Mouse (Mus musculus): ENCODE data around the gene Tpm4.

Gene Tpm4

GRCm38 (mm10) chr8:72143256-72143824 is 8.6 kb downstream of the Tpm4 start:
- DNase-seq (ENCODE audit: low spot score in 2 of 2): no peak

GRCm38 (mm10) chr8:72144345-72144975 is 9.7 kb downstream of the Tpm4 start:
- DNase-seq (ENCODE audit: low spot score in 2 of 2): no peak

DNA sequence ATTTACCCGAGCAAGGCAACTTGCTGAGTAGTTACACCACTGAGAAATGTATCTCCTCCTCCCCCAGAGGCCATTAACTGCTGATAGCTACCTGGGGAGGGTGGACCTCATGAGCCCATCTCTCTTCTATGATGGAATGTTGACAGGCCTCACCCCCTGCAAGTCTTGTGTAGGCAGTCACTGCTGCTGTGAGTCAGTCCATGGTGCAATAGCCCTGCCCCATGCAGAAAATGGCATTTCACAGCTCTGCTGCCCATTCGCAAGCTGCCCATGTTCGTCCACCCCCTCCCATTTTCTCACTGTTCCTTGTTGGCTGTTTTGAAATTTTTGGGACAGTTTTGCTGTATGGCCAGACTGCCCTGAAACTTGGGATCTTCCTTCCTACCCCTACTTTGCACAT is 10.7 kb downstream of the Tpm4 start:
- DNase-seq (ENCODE audit: low spot score in 2 of 2): no peak

DNA sequence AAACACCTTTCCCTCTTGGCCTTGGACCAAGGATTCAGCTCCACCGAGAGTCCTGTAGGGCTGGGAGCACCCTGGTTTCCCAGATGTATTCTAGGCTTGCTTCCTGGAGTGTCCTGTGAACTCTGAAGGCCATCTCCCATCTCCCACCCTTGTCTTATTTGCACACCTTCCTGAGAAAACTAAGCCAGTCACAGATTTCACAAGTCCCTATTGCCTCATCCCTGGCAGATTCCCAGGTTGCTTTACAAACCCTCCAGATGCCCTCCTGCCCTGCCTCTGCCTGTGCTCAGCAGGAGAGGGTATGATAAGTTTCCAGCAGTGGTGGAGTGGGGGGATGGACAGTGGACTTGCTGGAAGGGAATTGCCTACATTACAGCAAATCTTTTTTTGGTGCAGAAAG is 11.3 kb downstream of the Tpm4 start:
- no peak for DNase-seq (ENCODE audit: low spot score in 2 of 2)

GRCm38 (mm10) chr8:72146556-72146955 is 11.8 kb downstream of the Tpm4 start:
- no peak for DNase-seq (ENCODE audit: low spot score in 2 of 2)

DNA sequence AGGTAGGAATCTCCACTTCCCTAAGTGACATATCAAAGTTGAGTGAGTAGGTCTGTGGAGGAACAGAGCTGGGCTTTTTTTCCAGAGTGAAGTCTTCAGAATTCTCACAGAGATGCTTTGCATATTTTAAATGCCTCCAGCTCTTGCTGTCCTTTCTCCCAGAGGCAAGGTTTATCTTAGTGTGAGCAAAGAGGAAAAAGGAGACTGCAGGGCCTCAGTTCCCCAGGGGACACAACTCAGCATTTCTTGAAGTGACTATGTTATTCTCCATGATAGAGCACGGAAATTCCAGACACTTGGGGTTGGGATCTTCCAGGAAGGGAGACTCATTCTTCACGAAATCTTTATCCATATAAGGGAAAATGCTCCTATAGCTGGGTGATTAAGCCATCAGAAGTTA is 12.5 kb downstream of the Tpm4 start:
- no peak for DNase-seq (ENCODE audit: low spot score in 2 of 2)

GRCm38 (mm10) chr8:72149056-72149455 is 14.3 kb downstream of the Tpm4 start:
- no peak for DNase-seq (ENCODE audit: low spot score in 2 of 2)

- DNase-seq (ENCODE audit: low spot score in 2 of 2): no peak
Observed at GRCm38 (mm10) chr8:72151418-72152078, 16.8 kb downstream of the Tpm4 start.

DNA sequence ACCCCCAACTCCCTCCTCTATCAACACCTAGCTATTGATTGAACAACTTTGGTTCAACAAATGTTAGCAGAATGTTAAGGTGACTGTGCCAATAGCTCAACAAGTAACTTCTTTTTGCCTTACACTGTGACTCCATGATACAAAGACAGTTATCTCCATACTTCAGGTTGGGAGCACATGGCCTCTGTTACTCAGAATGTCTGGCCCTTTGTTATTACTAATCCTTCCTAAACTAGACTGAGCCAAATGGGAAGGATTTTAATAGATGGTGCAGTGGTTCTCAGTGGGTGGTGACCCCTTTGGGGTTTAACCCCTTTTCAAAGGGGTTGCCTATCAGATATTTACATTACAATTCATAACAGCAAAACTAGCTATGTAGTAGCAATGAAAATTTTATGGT is 18.6 kb downstream of the Tpm4 start:
- no peak for DNase-seq (ENCODE audit: low spot score in 2 of 2)

GRCm38 (mm10) chr8:72158096-72158495 is 23.3 kb downstream of the Tpm4 start:
- no peak for DNase-seq (ENCODE audit: low spot score in 2 of 2)

DNA sequence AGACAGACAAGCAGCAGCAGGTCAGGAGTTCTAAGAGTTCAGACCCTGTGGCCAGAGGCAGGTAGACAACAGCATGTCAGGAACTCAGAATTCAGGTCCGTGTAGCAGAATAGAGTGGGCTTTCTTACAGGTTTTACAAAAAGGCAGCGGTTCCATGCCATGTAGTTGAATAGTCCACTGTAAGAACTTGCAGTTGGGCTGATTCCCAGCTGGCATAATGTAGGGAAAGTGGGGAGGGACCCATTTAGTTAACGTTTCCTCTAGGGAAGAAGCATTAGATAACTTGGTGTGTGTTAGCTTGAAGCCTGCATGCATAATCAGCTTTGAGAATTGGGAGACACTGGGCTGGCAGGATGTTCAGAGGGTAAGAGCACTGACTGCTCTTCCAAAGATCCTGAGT is 24.0 kb downstream of the Tpm4 start:
- DNase-seq (ENCODE audit: low spot score in 2 of 2): no peak

DNA sequence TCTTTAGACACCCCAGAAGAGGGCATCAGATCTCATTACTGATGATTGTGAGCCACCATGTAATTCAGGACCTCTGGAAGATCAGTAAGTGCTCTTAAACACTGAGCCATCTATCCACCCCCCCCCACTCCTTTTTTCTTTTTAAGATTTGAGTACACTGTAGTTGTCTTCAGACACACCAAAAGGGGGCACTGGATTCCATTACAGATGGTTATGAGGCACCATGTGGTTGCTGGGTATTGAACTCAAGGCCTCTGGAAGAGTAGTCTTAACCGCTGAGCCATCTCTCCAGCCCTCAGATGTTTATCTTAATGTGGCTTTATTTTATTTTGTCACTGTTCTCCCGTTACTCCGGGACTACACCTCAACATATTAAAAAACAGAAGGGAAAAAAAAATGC is 25.2 kb downstream of the Tpm4 start:
- DNase-seq (ENCODE audit: low spot score in 2 of 2): no peak

DNA sequence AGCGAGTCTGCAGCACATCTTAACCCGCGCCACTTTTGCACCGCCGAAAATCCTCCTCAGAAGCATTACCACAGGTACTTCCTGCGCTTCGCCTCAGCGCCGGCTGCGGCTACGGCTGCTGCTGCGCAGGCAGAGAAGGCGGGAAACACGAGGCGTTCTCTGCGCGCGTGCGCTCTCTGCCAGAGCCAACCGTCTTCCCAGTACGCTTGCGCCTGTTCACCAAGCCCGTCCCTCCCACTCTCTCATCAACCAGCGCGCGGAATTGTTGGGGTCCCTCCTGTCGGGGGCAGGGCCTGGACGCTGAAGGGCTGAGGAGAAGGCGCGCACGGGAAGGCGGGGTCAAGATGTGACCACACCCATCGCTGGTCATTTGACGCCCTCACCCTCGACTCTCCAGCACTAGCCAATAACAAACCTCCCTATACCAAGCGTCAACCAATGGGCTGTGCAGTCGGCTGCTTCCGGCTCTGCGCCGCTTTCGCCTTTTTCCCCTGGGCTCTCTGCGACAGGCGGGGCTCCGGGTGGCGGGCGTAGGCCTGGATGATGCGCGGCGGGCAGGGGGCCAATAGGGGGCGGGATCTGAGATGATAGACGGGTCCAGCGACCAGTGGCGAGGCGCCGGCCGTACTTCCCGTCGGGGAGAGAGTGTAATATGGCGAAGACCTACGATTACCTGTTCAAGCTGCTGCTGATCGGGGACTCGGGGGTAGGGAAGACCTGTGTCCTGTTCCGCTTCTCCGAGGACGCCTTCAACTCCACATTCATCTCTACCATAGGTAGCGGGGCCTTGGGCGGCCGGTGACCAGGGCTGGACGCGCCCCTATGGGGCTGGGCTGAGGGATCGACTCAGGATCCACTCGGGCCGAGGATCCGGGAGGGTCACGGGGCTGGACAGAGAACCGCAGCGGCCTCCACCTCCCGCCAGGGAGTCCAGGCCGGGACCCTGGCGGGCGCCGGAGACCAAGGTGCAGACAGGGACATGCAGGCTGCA is 26.2 kb downstream of the Tpm4 start, which contains the start of gene Rab8a:
Gene Rab8a, plus strand, starts transcription at position 494 of the 991 bp plus-strand sequence.
- peak; percentile 100 for DNase-seq (ENCODE audit: low spot score in 2 of 2)

DNA sequence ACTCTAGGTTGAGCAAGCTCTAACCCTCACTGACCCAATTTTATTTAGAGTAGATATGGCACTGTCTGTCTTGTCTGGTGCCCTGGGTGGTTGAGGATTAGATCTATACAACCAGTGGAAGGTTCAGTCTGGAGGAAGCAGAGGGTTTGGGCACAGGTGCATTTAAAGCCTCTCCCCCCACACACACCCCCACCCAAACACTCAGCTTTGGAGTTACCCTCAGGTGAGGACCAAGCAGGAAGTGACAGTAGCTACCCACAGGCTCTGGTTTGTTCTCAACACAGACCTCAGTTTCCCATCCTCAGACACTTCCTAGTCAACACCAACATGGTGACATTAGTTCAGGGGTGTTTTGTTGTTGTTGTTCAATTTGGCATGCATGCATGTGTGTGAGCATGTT is 28.0 kb downstream of the Tpm4 start:
- no peak for DNase-seq (ENCODE audit: low spot score in 2 of 2)

DNA sequence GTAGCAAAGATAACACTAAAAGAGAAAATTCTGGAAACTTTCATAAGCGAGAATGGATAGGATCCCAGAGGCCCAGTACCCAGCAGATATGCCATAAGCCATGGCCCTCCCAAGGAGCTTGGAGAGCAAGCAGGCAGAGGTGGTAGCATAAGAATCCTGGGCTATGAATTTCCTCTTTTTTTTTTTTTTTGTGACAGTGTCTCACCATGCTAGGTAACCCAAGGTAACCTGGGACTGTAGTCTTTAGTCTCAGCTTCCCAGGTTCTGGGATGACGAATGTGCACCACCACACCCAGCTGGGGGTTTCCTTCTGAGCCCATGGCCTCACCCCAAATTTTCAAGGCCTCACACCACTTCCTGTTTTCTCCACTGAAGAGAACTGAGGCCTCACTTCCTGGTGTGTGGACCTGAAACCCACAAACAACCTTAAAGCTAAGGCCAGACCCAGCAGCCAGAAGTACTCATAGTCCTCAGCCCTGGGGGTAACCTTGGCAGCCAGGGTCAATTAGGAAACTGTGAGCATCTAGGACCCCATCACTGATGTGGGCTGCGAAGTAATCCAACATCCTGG is 34.4 kb downstream of the Tpm4 start:
- no peak for DNase-seq (ENCODE audit: low spot score in 2 of 2)

DNA sequence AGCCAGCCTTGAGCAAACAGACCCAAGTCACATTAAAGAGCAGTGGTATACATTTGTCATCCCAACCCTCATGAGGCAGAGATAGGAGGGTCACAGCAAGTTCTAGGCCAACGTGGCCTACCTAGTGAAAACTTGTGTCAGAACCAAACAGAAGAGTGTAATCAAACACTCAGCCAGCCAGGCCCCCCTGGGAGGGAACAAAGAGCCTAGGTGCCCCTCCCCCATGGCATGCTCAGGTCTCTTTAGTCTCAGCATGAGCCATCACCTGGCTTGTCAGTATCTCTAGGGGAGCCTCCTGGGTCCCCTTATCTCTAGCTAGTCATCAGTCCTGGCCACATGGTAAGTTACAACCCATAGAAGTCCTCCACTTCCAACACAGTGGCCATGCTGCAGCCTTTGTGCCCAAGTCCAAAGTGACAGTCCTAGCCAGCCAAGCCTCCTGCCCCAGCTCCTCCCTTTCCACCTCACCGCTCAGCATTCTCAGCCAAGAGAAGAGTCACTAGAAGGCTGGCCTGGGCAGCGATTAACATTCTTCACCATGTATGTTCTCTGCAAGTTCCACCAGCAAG is 35.0 kb downstream of the Tpm4 start:
- no peak for DNase-seq (ENCODE audit: low spot score in 2 of 2)

- DNase-seq (ENCODE audit: low spot score in 2 of 2): peak; percentile 62 to 81
Observed at GRCm38 (mm10) chr8:72177346-72177925, 42.7 kb downstream of the Tpm4 start.

DNA sequence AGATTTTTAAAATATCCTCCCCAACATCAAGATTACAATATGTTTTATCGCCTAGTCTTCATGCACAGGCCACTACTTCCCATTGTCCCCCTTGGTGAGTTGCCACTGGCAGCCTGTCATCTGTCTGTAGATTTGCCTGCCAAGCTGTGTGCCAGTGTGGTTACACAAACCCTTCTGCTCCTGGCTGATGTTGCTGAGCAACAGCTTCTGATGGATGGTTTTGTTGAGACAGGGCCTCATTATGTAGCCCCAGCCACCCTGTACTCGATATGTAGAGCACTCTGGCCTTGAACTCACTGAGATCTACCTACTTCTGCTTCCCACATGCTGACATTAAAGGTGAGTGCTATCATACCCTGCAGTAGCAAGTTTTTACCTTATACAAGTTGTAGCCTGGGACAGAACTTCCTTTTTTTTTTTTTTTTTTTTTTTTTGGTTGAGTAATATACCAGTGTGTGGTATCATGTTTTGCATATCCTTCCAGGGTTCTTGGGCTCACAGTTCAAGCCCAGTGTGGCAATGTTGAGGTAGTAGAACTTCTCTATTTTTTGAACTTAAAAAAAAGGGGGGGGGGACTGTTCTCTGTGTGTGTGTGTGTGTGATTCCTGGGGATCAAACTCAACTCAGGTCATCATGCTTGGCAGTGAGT is 48.9 kb downstream of the Tpm4 start:
- DNase-seq (ENCODE audit: low spot score in 2 of 2): peak; percentile 41 to 44

DNA sequence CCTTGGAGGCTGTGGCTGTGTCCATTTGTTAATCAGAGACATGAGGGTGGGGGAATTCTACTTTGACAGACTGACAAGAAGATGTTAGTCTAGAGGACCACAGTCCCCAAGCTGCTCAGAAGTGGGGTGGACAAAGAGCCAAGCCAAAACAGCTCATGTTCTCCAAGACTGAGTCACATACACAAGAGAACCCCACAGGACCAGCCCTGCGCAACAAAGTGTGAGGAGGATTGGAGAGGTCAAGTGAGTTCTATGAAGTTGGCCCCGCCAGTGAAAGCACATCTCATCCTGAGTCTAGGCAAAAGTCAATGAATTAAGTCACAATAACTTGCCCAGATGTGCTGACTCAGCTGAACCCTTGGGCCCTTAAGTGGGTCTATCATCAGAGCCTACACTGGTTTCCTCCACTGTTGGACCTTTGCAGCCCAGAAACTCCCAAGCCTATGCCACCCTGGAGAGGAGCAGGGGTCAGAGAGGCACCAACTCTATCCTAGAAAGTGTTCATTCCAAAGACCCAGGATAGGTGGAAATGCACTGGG is 53.1 kb downstream of the Tpm4 start:
- DNase-seq (ENCODE audit: low spot score in 2 of 2): no peak
